Mouse (Mus musculus) thymus, adult 2 months (tissue): ENCODE results near the gene Ehd3.

Experiments
- CTCF ChIP-seq: fragments of 200-500 bp; IDR thresholded peaks from 2 replicates; pipeline ENCODE4 v1.5.1; 2012; ENCODE audit warnings: mild to moderate bottlenecking, control low read depth, low read length, moderate library complexity, borderline replicate concordance; ENCODE audit not compliant: control insufficient read depth, poor library complexity, insufficient read depth; ENCODE audit errors: extremely low read depth
- POLR2A ChIP-seq: fragments of 200-500 bp; IDR thresholded peaks from 2 replicates; pipeline ENCODE4 v1.6.1; 2012; ENCODE audit warnings: mild to moderate bottlenecking, low read length, control low read depth, moderate library complexity; ENCODE audit not compliant: control insufficient read depth, poor library complexity, insufficient read depth; ENCODE audit errors: extremely low read depth

DNA sequence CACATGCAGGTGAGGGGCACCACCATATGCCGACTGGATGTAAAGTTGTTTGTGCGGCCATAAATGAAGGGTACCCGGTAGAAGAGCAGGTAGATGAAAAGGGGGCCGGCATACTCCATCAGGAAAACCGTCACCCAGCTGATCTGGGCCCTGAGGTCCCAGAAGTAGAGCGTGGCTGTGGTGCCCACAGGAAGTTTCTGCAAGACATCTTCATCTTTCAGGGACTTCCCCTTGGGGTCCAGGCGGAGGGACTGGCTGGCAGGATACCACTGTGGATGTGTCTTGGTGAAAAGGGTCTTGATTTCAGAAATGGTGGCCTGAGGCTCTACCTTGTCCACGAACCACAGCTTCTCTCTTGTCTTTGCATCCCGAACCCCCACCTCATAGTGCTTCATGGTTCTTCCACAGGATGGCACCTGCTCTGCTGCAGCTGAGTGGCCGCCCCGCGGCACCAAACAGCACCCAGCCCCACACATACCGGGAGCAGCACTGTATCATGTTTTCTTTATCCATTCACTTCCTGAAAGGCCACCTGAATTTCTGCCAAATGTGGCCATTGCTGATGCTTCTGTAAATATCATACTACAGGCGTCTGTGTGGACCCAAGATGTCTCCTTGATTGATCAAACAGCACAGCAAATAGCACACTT is 67.1 kb downstream of the Ehd3 start:
- TF ChIP-seq CTCF (no peak), POLR2A (no peak)
